Mouse (Mus musculus) left cerebral cortex, postnatal 25 days (tissue): ENCODE data around the gene Usp37. TPM values are rescaled to one million over a fixed set of nuclear protein-coding genes. Genes with fewer than 3 reads are reported as not detected.
"Not testable (repeated sequence)": the region's sequence is repeated elsewhere in the genome, so short reads cannot be mapped to it uniquely, and the experiment has no call there.

Experiments used
- DNase-seq, 2 experiments: peaks; one replicate each; pipeline ENCODE4 v3.0.0; 2022; ENCODE audit warnings: low spot score in 2 of 2, mixed read lengths in 1 of 2
- intact Hi-C: fragments of 180-260 bp; cut with DNase I; formaldehyde crosslinking; loops from one replicate; pipeline ENCODE4 v1.15.1; 2025
- total RNA-seq, 2 experiments: library from RNA; stranded (reverse); gene quantifications; 2 replicates each; pipeline ENCODE4 v1.2.3; 2021

The Usp37 gene
- total RNA-seq, 2 experiments from 2014 or later, result 23.2 to 27.0 TPM

GRCm38 (mm10) chr1:74408589-74409504, 135.2 kb downstream of the Usp37 start, which contains the start of gene Vil1:
Gene Vil1, plus strand, starts transcription at chr1:74409376.
- intact Hi-C loops, result no loop called here
- no peak for DNase-seq

DNA sequence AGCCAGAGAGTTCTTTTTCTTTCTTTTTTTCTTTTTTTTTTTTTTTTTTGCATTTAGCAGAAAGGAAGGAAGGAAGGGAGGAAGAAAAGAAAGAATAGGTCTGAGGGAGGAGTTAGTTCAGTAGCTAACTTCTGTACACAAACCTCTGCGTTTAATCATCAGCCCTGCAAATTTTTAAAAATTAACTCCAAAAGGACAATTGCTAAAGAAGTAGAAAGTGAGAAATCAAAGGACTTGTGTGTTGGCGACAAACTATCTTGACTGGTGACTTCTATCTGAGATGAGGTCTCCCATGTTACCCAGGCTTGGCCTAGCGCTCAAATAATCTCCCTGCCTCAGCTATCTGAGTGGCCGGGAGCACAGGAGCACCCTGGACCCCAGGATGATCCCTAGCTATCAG, 139.9 kb downstream of the Usp37 start:
- intact Hi-C loops, result no loop called here

DNA sequence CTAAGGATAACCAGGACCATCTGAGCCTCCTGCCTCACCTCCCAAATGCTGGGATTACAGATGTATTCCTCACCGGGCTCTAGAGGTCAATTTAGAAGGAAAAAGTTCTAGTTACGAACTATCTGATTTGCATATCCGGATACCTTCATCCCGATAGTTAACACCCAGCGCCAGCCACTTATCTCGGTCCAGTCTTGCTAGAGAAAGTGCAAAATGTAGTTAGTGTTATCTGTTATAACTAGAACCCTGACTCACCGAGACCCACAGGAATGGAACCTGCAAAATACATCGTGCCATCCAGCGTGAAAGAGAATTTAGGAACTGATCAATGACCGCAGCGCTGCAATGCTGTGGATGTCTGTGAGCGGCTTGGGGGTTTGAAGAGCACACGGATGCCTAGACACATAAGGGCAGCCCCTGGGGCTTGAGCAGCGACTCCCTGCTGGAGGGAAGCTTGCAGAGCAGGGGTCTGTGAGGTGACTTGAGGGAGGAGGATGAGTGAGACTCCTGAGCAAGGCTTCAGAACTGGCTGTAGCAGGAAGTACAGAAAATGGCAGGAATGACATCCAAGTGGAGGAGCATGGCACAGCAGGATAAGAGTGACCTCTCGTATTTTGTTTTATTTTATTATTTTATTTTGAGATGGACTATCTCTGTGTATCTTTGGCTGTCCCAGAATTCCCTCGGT, 142.9 kb downstream of the Usp37 start:
- intact Hi-C loops, result no loop called here
- no peak for DNase-seq

More for the DNA sequence above, 139.9 kb downstream of the Usp37 start:
- DNase-seq, result no peak

- intact Hi-C loops, result no loop called here
- DNase-seq, result no peak
Measured at GRCm38 (mm10) chr1:74400531-74400930, 143.6 kb downstream of the Usp37 start.

GRCm38 (mm10) chr1:74397919-74398451, 146.1 kb downstream of the Usp37 start:
- DNase-seq, result peak; percentile 44 to 78
- intact Hi-C loops, result loop anchor here (2.0 kb wide), 1 partner anchor 55 kb away; no protein-coding TSS in a partner anchor

DNA sequence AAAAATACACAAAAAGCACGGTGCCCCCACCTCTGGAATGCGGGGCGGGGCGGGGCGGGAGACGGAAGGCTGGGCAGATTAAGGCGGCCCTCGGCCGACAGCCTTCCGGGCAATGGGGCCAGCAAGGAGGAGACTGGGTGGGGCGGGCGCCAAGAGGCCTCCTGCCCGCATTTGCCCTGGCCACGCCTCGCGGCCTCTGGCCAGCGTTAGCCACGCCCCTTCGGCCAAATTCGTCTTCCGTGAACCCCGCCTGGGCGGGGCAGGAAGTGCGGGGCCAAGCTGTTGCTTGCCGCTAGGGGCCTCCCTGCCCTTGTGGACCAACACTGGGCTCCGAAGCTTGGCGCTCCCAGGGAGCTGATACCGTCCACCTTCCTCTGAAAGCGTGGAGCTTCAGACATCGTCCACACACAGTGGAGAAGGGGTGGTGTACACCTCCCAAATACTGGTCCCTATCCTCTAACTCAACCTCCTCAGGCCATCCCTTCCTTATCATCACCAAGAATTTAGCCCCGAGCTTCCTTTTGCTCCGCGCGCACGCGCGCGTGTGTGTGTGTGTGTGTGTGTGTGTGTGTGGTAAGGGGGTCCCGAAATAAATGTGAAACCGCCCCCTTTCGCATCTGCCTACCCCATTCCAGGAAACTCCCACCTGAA, 146.7 kb downstream of the Usp37 start:
- intact Hi-C loops, result no loop called here
- peak; percentile 86 to 89 for DNase-seq

- DNase-seq, intact Hi-C loops: not testable (repeated sequence)
Measured at GRCm38 (mm10) chr1:74396456-74397222, 147.4 kb downstream of the Usp37 start.

DNA sequence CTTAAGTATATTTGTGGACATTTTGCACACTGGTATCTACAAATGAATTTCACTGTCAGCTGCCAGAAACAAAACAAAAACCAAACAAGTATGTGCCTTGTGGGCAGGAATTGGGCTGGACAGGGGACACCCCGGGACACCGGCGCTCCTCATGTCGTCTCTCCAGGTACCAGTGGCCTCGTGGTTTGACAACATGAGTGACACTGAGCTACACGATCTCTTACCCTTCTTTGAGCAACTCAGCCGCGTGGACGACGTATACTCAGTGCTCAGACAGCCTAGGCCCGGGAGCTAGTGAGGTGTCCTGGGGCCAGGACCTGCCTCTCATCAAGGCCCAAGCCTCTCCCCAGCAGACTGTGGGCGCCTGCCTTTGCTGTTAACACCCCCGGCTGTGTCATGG, 148.8 kb downstream of the Usp37 start:
- DNase-seq, result no peak
- intact Hi-C loops, result no loop called here

DNA sequence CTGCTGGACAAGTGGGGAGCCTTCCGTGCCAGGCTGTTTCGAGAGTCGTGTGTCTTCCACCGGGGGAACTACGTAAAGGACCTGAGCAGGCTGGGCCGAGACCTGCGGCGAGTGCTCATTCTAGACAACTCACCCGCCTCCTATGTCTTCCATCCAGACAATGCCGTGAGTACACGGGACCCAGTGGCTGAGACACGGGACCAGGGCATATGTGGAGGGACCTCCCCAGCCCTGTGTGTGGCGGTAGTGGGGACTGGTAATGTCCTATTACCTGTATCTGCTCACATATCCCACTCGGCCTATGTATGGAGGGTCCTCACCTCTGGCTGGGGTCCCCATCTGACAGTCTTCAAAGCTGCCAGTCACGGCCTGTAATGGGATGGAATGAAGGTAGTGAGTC, 149.2 kb downstream of the Usp37 start:
- DNase-seq, result no peak
- intact Hi-C loops, result loop anchor here (5.0 kb wide), 1 partner anchor 158 kb away; the partner anchor contains the start of gene Arpc2

GRCm38 (mm10) chr1:74394311-74394710, 149.8 kb downstream of the Usp37 start:
- intact Hi-C loops, result loop anchor here (5.0 kb wide), 1 partner anchor 157 kb away; the partner anchor contains the start of gene Arpc2
- DNase-seq, result no peak

DNA sequence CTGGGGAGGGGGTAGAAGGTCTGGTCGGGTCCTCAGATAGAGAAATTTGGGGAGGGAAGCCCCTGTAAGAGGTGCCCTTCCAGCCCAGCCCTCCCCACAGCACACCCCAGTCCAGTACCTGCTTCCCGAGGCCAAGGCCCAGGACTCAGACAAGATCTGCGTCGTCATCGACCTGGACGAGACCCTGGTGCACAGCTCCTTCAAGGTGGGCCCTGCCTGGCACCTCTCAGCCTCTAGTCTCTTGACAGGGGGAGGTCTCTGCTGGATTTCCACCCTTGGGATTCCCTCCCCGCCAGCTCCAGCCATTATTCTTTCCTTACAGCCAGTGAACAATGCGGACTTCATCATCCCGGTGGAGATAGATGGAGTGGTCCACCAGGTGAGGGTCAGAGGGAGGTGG, 150.4 kb downstream of the Usp37 start:
- intact Hi-C loops, result loop anchor here (5.0 kb wide), 1 partner anchor 156 kb away; the partner anchor contains the start of gene Arpc2
- DNase-seq, result no peak

GRCm38 (mm10) chr1:74393010-74393409, 151.1 kb downstream of the Usp37 start:
- intact Hi-C loops, result loop anchor here (5.0 kb wide), 1 partner anchor 156 kb away; the partner anchor contains the start of gene Arpc2
- DNase-seq, result no peak

GRCm38 (mm10) chr1:74392446-74392994, 151.6 kb downstream of the Usp37 start:
- intact Hi-C loops, result loop anchor here (5.0 kb wide), 1 partner anchor 155 kb away; the partner anchor contains the start of gene Arpc2
- DNase-seq, result no peak

- intact Hi-C loops, result loop anchor here (2.0 to 5.0 kb wide), 2 partner anchors 29 to 155 kb away; partner anchors contain the start of genes Arpc2 and Catip
- peak in 1 of 2 experiments; percentile 27 for DNase-seq
Measured at GRCm38 (mm10) chr1:74391844-74392441, 152.1 kb downstream of the Usp37 start.

GRCm38 (mm10) chr1:74390924-74391748, 152.9 kb downstream of the Usp37 start, which contains the start of gene Ctdsp1:
Gene Ctdsp1, plus strand, starts transcription at chr1:74391509.
- intact Hi-C loops, result loop anchor here (2.0 to 5.0 kb wide), 2 partner anchors 28 to 154 kb away; partner anchors contain the start of genes Arpc2 and Catip
- DNase-seq, result peak; percentile 95 to 96

GRCm38 (mm10) chr1:74390287-74390906, 153.7 kb downstream of the Usp37 start:
- intact Hi-C loops, result loop anchor here (2.0 to 5.0 kb wide), 2 partner anchors 28 to 153 kb away; partner anchors contain the start of genes Arpc2 and Catip
- DNase-seq, result no peak
